Mouse (Mus musculus) ES-Bruce4 (cell line): ENCODE measurements around the gene Duxf3.

Source experiments
- EP300 ChIP-seq: IDR thresholded peaks from 2 replicates; pipeline ENCODE4 v1.6.1; 2011; ENCODE audit warnings: low read depth, low read length; ENCODE audit not compliant: insufficient read depth
- POLR2A ChIP-seq: IDR thresholded peaks from one replicate; pipeline ENCODE4 v1.8.1; 2011; ENCODE audit warnings: low read length; ENCODE audit not compliant: insufficient read depth

DNA sequence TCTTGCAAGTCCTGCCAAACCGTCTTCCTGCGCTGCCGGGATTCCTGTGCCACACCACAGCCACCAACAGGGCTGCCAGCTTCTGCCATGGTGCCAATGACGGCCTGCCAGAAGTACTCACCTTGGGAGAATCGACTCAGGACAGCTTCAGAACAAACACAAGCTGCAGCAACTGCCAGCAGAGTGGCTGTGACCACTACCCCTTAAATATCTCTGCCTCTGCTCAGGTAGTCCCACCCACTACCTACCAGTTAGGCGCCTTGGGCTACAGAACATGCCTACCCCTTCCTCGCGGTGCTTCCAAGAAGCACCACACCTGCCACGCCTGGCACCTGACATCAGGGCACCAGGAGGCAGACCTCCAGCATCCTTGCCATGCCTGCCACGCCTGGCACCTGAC is 4.1 kb upstream of the Duxf3 start, which contains the start of gene Gm4981:
- TF ChIP-seq POLR2A (no peak), EP300 (no peak)
